Mouse (Mus musculus): ENCODE data around the gene Eif4e2.
A peak's percentile ranks its signal among the peaks of the same experiment; 100 is the strongest.

The Eif4e2 gene

GRCm38 (mm10) chr1:87213735-87214704, at the start of gene Eif4e2:
Eif4e2 (plus strand) TSS chr1:87213914.
- peak; percentile 94 for DNase-seq (ENCODE audit: low read depth)

- DNase-seq (ENCODE audit: low read depth): no peak
Measured at GRCm38 (mm10) chr1:87164164-87164795, 49.4 kb upstream of the Eif4e2 start.

- DNase-seq (ENCODE audit: low read depth): no peak
Measured at GRCm38 (mm10) chr1:87164796-87165184, 48.9 kb upstream of the Eif4e2 start.

GRCm38 (mm10) chr1:87170458-87170857, 43.3 kb upstream of the Eif4e2 start:
- no peak for DNase-seq (ENCODE audit: low read depth)

- no peak for DNase-seq (ENCODE audit: low read depth)
Measured at GRCm38 (mm10) chr1:87171312-87171711, 42.4 kb upstream of the Eif4e2 start.

GRCm38 (mm10) chr1:87172316-87172715, 41.4 kb upstream of the Eif4e2 start:
- DNase-seq (ENCODE audit: low read depth): no peak

- peak; percentile 61 for DNase-seq (ENCODE audit: low read depth)
Measured at GRCm38 (mm10) chr1:87174006-87174955, 39.4 kb upstream of the Eif4e2 start.

GRCm38 (mm10) chr1:87175852-87176292, 37.8 kb upstream of the Eif4e2 start:
- DNase-seq (ENCODE audit: low read depth): no peak

GRCm38 (mm10) chr1:87180896-87181295, 32.8 kb upstream of the Eif4e2 start:
- DNase-seq (ENCODE audit: low read depth): peak; percentile 20

- no peak for DNase-seq (ENCODE audit: low read depth)
Measured at GRCm38 (mm10) chr1:87183013-87183412, 30.7 kb upstream of the Eif4e2 start, which contains the start of gene Prss56. Prss56 (plus strand) TSS chr1:87183313.

GRCm38 (mm10) chr1:87183998-87184750, 29.5 kb upstream of the Eif4e2 start:
- DNase-seq (ENCODE audit: low read depth): no peak

GRCm38 (mm10) chr1:87184751-87185139, 29.0 kb upstream of the Eif4e2 start:
- DNase-seq (ENCODE audit: low read depth): peak; percentile 87

GRCm38 (mm10) chr1:87185526-87185925, 28.2 kb upstream of the Eif4e2 start:
- peak; percentile 23 for DNase-seq (ENCODE audit: low read depth)

- peak; percentile 40 for DNase-seq (ENCODE audit: low read depth)
Measured at GRCm38 (mm10) chr1:87186261-87187036, 27.3 kb upstream of the Eif4e2 start.

- DNase-seq (ENCODE audit: low read depth): peak; percentile 77
Measured at GRCm38 (mm10) chr1:87187037-87187355, 26.7 kb upstream of the Eif4e2 start.

GRCm38 (mm10) chr1:87190429-87190828, 23.3 kb upstream of the Eif4e2 start, which contains the start of gene Chrnd:
Chrnd (plus strand) TSS chr1:87190607.
- DNase-seq (ENCODE audit: low read depth): no peak

- no peak for DNase-seq (ENCODE audit: low read depth)
Measured at GRCm38 (mm10) chr1:87197296-87197695, 16.4 kb upstream of the Eif4e2 start.

GRCm38 (mm10) chr1:87198119-87199065, 15.3 kb upstream of the Eif4e2 start:
- DNase-seq (ENCODE audit: low read depth): no peak

- DNase-seq (ENCODE audit: low read depth): no peak
Measured at GRCm38 (mm10) chr1:87200811-87201210, 12.9 kb upstream of the Eif4e2 start.
